Mouse (Mus musculus): ENCODE results near the gene Gba2.

Gene Gba2

DNA sequence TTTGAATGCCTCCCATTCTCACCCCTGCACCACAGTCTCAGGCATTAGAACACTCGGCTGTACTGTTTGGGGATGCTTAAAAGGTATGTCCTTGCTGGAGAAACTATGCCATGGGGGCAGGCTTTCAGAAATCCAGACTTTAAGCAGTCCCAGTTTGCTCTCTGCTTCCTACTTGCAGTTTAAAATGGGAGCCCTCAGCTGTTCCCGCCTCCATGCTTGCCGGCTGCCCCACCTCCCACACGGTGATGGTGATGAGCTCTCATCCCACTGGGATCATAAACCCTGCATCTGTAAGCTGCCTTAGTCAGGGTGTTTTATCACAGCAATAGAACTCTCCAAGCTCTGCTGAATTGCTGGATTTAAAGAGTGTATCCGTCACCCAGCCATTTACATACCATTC lies 26.2 kb downstream of the Gba2 start:
- WGBS: 60% methylated on average over 5 of the region's 5 CpGs

DNA sequence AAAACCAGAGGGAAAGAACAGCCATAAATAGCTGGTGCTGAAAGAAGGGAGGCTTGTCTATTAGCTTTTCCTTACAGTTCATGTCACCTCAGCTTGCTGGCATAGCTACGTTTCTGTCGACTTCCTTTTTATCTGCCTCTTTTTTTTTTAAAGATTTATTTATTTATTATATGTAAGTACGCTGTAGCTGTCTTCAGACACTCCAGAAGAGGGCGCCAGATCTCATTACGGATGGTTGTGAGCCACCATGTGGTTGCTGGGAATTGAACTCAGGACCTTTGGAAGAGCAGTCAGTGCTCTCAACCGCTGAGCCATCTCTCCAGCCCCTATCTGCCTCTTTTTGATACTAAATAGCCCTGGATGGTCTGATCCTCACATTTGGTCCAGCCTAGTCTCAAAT lies 26.8 kb downstream of the Gba2 start:
- 79% methylated on average over 6 of the region's 6 CpGs for WGBS

DNA sequence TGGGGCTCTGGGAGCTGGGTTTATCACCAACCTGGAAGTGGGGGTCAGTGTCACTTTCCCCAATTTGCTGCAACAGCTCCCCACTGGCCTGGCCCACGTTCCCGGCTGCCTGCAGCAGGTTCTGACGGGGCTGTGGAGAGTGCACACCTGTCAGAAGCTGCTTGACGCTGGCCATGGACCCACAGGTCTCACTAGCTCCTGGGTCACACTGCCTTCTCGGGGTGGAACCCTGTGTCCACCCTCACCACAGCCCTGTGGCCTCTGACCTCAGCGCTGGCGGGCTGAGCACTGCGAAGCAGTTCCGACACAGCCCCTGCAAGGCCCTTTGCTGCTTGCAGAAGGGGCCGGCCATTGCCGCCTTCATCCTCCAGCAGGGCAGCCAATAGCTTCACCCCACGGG lies 29.6 kb downstream of the Gba2 start:
- 93% methylated on average over 12 of the region's 12 CpGs for WGBS

DNA sequence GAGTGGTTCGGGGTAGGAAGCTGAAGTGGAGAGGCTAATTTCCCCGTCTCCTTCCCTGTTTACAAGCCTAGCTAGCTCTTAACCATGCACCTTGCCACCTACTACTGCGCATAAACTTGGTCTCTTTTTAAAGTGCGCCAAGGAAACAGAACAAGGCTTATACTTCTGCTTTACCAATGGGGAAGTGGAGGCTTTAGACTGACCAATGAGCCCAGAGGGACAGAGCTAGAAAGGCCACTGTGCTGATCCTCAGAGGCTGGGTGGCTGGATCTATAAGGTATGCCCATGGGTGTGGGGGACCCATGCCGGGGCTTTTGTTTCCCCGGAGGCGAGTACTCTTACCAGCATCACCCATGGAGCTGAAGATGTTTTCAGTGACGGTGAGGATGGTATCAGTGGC lies 31.5 kb downstream of the Gba2 start:
- WGBS: 90% methylated on average over 8 of the region's 8 CpGs

DNA sequence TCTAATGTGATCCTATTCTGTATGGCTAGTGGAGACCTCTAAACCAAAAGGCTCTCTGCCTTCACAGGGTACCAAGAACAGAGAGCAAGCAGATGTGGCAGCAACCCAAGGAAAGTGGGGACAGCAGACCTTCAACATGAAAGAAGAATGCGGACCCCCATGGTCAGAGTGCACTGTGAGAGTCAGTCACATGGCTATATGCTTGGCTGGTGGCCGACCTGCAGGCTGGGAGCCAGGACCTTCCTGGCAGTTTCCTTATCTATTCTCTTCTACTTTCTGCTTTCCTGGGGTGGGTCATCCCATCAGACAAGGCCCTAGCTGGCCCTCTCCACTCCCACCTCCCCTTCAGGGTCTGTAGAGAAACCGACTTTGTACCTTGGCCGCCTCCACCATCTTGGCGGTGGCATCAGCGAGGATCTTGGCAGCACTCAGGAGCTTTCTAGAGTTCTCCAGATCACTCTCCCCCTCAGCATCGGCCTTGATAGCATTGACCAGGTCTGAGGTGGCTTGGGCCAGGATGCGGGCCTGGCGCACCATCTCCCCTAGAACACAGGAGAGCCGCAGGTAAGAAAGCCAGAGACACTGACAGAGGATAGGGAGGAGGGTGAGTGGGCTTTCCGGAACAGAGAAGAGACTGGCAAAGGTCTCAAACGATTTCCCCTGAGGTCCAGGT lies 32.2 kb downstream of the Gba2 start:
- 81% methylated on average over 12 of the region's 12 CpGs for WGBS

DNA sequence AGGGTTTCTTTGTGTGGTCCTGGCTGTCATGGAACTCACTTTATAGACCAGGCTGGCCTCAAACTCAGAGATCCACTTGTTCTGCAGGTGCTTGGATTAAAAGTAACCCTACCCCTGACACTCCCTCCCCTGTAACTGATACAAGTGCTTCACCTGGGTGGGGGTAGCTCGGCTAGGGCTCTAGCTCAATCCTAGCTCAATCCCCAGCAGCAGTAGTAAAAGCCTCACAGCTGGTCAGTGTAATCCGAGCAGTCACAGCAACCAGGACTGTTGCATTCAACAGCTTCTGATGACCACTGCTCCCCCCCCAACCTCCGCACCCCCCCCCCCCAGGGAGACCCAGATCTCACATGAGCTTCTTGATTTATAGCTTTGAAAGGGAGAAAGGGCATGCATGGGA lies 36.6 kb downstream of the Gba2 start:
- 84% methylated on average over 3 of the region's 3 CpGs for WGBS

DNA sequence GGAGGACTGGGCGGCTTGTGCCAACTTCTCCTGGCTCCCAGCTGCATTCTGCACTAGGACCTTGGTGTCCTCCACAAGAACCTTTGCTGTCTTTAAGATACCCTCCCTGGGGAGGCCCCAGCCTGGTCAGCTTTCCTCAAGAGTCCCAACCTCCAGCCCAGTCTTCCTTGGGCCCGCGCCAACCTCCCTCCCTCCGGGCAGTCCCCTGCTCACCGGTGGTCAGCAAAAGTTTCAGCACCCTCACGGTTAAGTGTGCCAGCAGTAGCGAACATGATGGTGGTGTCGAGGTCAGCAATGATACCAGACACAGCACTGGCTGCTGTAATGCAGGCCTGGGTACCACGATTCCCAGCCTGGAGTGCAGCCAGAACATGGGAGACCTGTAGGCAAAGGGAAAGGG lies 42.6 kb downstream of the Gba2 start:
- WGBS: 89% methylated on average over 9 of the region's 9 CpGs

DNA sequence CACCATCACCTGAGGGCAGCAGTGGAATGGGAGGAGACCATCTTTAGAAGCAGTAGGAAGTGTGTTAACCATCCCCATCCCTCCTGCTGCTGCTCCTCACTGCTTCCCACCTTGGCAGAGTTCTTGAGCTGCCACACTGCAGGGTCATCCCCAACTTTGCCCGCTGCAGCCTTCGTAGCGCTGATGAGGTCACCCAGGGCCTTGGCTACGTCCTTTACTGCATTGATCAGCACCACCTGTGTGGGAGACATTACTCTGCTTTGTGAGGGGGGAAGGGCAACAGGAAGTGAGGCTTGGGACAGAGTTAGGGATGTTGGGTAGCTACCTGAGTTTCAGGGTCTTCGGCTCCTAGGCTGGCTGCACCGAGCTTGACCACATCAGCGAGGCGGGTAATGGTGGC lies 43.0 kb downstream of the Gba2 start:
- 91% methylated on average over 8 of the region's 8 CpGs for WGBS

DNA sequence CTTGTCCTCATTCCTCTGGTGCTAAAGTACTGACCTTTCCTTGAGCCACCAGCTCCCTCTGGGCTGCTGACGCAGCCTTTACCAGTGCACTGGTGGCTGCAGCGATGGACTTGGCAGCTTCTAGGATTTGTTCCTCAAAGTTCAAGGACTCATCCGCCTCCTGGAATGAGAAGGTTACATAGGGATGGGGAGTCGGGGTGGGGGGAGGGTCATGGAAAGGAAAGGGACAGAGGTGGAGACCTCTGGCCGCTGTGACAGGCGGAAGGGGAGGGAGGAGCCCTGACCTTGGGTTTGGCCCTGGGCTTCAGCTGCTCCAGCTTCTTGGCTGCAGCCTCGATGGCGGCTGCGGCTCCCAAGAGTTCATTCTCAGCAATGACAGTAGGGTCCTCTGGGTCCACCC lies 45.4 kb downstream of the Gba2 start:
- WGBS: 85% methylated on average over 9 of the region's 9 CpGs

DNA sequence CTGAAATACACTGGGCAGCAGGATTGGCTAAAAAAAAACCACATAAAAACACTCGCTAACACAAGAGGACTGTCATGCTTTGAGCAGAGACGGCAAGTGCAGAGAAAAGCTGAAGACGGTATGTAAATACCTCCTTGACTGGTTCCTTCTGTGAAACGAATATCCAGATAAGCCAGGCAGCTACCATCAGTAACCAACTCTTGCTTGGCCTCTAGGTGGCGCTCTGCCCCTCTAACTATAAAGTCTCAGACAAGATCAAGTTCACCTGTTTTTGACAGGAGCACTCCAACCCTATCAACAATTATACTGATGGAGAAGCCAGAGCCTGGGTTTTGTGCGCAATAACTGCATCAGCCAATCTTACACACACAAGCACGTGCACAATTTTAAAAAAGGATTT lies 48.1 kb downstream of the Gba2 start:
- 20% methylated on average over 7 of the region's 7 CpGs for WGBS

DNA sequence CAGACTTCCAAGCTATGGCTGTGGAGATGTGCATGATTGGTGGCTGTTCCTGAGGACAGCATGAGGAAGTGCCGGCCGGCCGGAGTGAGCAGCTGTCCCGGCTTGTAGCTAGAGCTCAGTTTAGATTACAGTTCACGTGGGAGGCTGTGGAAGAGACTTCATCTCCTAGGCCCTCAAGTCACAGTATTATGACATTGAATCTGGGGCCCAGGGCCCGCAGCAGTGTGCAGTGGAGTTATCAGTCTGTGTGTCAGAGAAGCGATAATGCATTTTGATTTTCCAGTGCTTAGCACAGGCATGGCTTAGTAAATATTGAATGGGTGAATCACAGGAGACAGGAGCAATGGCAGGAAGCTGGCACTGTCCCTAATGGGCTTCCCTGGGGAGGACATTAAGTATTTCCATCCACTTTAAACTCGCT lies 48.6 kb downstream of the Gba2 start:
- 41% methylated on average over 8 of the region's 8 CpGs for WGBS

DNA sequence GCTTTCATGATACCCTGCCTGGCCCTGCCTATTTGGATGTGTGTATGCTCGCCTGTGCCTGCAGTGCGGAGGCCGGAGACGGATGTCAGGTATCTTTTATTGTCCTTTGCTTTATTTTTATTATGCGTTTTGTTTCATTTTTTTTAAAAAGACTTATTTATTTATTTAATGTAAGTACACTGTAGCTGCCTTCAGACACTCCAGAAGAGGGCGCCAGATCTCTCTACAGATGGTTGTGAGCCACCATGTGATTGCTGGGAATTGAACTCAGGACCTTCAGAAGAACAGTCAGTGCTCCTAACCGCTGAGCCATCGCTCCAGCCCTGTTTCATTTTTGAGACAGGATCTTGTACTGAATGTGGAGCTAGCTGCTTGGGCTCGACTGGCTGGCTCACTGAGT lies 50.2 kb downstream of the Gba2 start:
- WGBS: 84% methylated on average over 9 of the region's 9 CpGs

DNA sequence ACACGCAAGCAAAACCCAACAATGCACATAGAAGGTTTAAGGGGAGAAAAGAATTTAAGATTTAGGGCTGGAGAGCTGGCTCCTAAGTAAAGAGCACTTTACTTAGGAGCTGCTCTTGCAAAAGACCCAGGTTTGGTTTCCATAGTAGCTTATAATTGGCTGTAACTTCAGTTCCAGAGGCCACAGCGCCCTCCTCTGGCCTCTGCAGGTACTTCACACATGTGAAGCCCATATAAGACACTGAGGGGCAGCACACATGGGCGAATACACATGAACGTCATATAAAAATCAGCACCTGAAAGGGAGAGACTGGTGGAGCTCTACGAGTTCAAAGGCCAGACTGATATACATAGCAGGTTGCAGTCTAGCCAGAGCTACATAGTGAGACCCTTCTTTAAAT lies 50.8 kb downstream of the Gba2 start:
- WGBS: 75% methylated on average over 5 of the region's 5 CpGs

DNA sequence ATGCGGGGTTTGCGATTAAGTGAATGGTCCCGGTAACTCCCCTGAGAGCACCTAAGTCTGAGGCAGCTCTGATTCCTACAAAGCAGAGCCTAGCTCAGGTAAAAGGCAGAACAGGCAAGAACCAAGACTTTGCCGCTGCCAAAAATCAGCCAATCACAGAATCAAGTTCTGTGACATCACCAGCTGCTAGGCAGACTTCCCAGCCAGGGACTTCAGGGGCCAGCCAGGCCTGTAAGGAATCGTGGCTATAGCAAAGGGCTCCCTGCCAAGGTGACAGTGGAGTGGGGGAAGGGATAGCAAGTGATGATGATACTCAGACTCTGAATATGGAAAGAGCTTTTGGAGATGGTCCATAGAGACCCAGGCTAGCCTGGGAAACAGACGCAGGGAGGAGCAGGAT lies 58.7 kb downstream of the Gba2 start:
- WGBS: 21% methylated on average over 6 of the region's 6 CpGs

DNA sequence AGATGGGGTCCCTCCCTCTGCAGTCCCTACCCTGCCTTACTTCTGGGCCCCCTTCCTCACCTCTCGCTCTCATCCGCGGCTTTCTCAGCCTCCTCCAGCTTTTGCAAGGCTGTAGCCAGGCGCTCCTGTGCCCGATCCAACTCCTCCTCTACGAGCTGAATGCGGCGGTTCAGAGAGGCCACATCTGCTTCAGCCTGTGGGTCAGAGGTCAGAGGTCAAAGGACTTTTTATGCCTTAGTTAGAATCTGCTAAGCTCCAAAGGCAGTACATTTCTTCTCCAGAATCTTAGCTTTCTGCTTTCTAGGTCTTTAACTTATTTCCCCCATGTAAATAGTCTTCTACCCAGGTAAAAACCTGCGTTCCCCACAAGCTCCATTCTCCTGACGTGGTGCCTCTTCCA lies 59.1 kb downstream of the Gba2 start:
- WGBS: 24% methylated on average over 10 of the region's 10 CpGs

Data from cerebral cortex, adult 2 months (tissue).